Mouse (Mus musculus): ENCODE data around the gene Rftn2. TPM values are rescaled to one million over a fixed set of nuclear protein-coding genes. Genes with fewer than 3 reads are reported as not detected.

Rftn2 gene
- polyA plus RNA-seq, 1 experiment from 2014 or later, result 9.4 TPM

DNA sequence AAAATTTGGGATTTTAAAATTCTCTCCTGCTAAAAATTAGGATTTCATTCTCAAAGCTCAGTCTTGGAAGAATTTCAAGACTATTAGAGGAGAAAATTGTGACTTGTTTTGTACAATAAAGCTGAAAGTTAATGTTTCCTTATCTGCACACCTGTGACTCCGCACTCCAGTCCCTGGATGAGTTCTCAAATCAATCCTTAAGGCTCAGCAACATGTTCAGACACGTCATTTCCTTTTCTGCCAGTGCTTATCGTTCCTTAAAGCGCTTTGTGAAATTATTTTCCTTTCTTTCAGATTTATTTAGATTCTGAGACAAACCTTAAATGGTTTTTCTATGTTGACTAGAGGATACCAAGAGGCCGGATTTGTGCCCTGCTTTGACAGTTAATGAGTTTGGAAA lies 9.9 kb upstream of the Rftn2 start:
- Histone ChIP-seq H3K27ac (ENCODE audit: low read depth) (no peak overlapping the region), H3K4me2 (ENCODE audit: low read length) (peak overlapping the region; percentile 96), H3K27me3 (replicated peaks; ENCODE audit: control insufficient read depth, insufficient read depth, low read length) (no peaks in the 10 kb centered on the region), H3K9ac (ENCODE audit: low read length) (peak overlapping the region; percentile 36; the same call in 1 of the 2 replicates), H3K4me3 (ENCODE audit: low read depth, low read length) (peak overlapping the region; percentile 93), H3K4me1 (replicated peaks; ENCODE audit: control insufficient read depth, insufficient read depth, low read length) (peaks cover 16% of the 10 kb centered on the region), H3K36me3 (ENCODE audit: control insufficient read depth, insufficient read depth, low read length) (no peaks in the 10 kb centered on the region), H3K9me3 (ENCODE audit: control insufficient read depth, low read length) (no peaks in the 10 kb centered on the region)
- DNase-seq (ENCODE audit: low spot score) (peak; percentile 51), ATAC-seq (replicated peaks; ENCODE audit: low FRiP score, low TSS enrichment, low read depth) (0 out of 2 replicates have a peak, but pooled peaks have one; percentile 6)
- 32% methylated on average over 5 of the region's 5 CpGs for WGBS

DNA sequence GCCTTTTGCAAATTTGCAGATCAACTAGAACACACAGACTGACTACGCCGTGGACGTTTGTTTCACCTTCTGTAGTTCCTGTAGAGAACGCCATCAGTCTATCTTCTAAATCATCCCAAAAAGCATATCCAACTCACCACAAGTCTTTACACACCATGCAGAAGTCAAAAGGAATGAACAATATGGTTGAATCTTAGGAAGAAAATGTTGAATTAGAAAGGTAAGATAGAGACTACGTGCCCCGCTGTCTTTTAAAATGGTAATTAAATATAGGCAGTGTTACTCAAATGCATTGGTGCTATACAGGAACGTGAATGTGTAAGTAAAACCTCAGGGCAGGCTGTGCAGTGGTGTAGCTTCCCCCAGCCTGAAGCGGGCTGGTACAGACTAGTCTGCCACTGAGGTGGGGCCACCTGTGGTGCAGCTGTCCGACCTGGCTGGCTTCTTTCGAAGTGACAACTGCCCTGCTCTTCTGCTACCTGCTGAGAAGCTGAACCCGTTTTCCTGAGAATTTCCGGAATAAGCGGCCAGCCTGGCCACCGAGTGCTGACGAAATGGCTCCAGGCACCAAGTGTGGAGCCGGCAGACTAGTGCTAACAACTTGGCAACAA lies 8.4 kb upstream of the Rftn2 start:
- no peaks in the 10 kb centered on the region for H3K27me3 ChIP-seq (replicated peaks; ENCODE audit: control insufficient read depth, insufficient read depth, low read length)
- DNase-seq (ENCODE audit: low spot score), result peak; percentile 48
- no peak overlapping the region for H3K9ac ChIP-seq (ENCODE audit: low read length)
- H3K4me2 ChIP-seq (ENCODE audit: low read length), result no peak overlapping the region
- no peak overlapping the region for H3K4me3 ChIP-seq (ENCODE audit: low read depth, low read length)
- 65% methylated on average over 16 of the region's 16 CpGs for WGBS
- H3K4me1 ChIP-seq (replicated peaks; ENCODE audit: control insufficient read depth, insufficient read depth, low read length), result peaks cover 16% of the 10 kb centered on the region
- no peak overlapping the region for H3K27ac ChIP-seq (ENCODE audit: low read depth)
- no peaks in the 10 kb centered on the region for H3K9me3 ChIP-seq (ENCODE audit: control insufficient read depth, low read length)
- no peak for ATAC-seq (replicated peaks; ENCODE audit: low FRiP score, low TSS enrichment, low read depth)
- no peaks in the 10 kb centered on the region for H3K36me3 ChIP-seq (ENCODE audit: control insufficient read depth, insufficient read depth, low read length)

DNA sequence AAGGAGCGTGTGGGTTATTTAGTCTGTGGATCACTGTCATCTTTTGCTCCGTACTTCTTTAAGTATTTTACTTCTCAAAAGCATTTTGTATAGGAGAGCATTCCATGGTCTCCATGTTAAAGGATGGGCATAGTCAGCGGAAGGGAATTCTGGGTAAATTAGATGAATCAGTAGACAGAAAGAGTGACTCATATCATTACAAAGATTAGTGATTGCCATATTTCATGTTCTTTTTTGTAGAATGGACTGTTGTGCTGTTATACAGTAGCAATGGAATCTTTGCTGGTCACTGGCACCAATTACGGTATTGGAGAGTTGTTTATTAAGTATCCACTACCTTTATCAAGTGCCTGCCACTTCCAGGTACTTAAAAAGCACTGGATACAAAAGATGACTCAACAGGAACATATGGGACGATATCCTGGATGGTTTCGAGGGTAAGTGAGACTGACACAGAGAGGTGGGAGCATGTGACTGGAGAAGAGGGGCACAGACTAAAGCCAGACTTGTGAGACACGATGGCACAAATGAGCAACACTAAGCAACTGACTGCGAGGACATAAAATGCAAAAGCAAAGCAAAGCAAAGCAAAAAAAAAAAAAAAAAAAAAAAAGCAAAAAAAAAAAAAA lies 1.8 kb upstream of the Rftn2 start:
- no peaks in the 10 kb centered on the region for H3K36me3 ChIP-seq (ENCODE audit: control insufficient read depth, insufficient read depth, low read length)
- no peak overlapping the region for H3K9ac ChIP-seq (ENCODE audit: low read length)
- no peak overlapping the region for H3K27ac ChIP-seq (ENCODE audit: low read depth)
- ATAC-seq (replicated peaks; ENCODE audit: low FRiP score, low TSS enrichment, low read depth) (no peak), DNase-seq (ENCODE audit: low spot score) (peak; percentile 33)
- H3K9me3 ChIP-seq (ENCODE audit: control insufficient read depth, low read length), result no peaks in the 10 kb centered on the region
- no peak overlapping the region for H3K4me3 ChIP-seq (ENCODE audit: low read depth, low read length)
- 0 out of 2 replicates have a peak, but pooled peaks cover 4% of the 10 kb centered on the region for H3K4me1 ChIP-seq (replicated peaks; ENCODE audit: control insufficient read depth, insufficient read depth, low read length)
- H3K27me3 ChIP-seq (replicated peaks; ENCODE audit: control insufficient read depth, insufficient read depth, low read length), result no peaks in the 10 kb centered on the region
- H3K4me2 ChIP-seq (ENCODE audit: low read length), result no peak overlapping the region
- WGBS, result 85% methylated on average over 8 of the region's 8 CpGs

DNA sequence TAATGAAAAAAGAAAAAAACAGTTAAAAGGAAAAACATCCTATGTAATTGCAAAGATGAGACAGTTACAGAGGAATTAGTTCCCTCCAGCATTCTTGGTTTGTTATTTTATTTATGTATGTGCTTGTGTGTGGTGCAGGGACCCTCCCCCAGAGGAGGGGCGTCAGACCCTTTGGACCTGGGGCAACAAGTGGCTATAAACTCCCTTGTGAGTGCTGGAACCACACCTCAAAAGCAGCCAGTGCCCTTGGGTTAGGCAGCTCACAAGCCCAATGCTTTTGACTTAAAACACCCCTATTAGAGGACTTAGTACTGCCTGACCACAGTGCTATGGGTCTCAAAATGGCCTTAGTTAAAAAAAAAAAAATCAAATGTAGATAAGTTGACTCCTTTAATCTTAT lies 794 bp upstream of the Rftn2 start:
- no peak overlapping the region for H3K4me3 ChIP-seq (ENCODE audit: low read depth, low read length)
- H3K4me2 ChIP-seq (ENCODE audit: low read length), result no peak overlapping the region
- peaks cover 6% of the 10 kb centered on the region; the same call in 1 of the 2 replicates for H3K4me1 ChIP-seq (replicated peaks; ENCODE audit: control insufficient read depth, insufficient read depth, low read length)
- no peak overlapping the region for H3K27ac ChIP-seq (ENCODE audit: low read depth)
- ATAC-seq (replicated peaks; ENCODE audit: low FRiP score, low TSS enrichment, low read depth) (no peak), DNase-seq (ENCODE audit: low spot score) (peak; percentile 48)
- WGBS, result 30% methylated on average over 1 of the region's 1 CpGs
- no peak overlapping the region for H3K9ac ChIP-seq (ENCODE audit: low read length)
- H3K36me3 ChIP-seq (ENCODE audit: control insufficient read depth, insufficient read depth, low read length), result no peaks in the 10 kb centered on the region
- no peaks in the 10 kb centered on the region for H3K27me3 ChIP-seq (replicated peaks; ENCODE audit: control insufficient read depth, insufficient read depth, low read length)
- H3K9me3 ChIP-seq (ENCODE audit: control insufficient read depth, low read length), result no peaks in the 10 kb centered on the region

DNA sequence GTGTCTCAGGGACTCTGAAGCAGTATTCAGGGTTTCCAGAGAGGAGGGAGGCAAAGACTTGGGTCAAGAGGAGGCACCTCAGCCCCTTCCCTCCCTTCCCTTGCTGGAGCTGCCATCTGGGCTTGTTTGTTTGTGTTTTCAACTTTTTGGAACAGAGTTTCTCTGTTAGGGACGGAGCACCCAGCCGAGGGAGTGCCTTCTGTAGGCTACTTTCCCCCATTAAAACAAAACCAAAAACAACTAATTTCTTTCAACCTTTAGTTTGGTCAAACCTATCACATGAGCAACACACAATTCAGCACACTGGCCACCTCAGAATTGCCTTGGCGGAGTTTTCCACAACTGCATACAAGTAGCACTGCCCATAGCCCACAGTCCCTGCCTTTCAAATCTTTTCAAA lies 1.2 kb downstream of the Rftn2 start:
- Histone ChIP-seq H3K27me3 (replicated peaks; ENCODE audit: control insufficient read depth, insufficient read depth, low read length) (no peaks in the 10 kb centered on the region), H3K9ac (ENCODE audit: low read length) (peak overlapping the region; percentile 11; the same call in 1 of the 2 replicates), H3K27ac (ENCODE audit: low read depth) (no peak overlapping the region; the same call in 1 of the 2 replicates), H3K4me3 (ENCODE audit: low read depth, low read length) (peak overlapping the region; percentile 52), H3K9me3 (ENCODE audit: control insufficient read depth, low read length) (no peaks in the 10 kb centered on the region), H3K36me3 (ENCODE audit: control insufficient read depth, insufficient read depth, low read length) (no peaks in the 10 kb centered on the region), H3K4me2 (ENCODE audit: low read length) (peak overlapping the region; percentile 51), H3K4me1 (replicated peaks; ENCODE audit: control insufficient read depth, insufficient read depth, low read length) (peaks cover 13% of the 10 kb centered on the region; the same call in 1 of the 2 replicates)
- ATAC-seq (replicated peaks; ENCODE audit: low FRiP score, low TSS enrichment, low read depth), result no peak
- peak; percentile 61 for DNase-seq (ENCODE audit: low spot score)
- WGBS, result 33% methylated on average over 3 of the region's 3 CpGs

DNA sequence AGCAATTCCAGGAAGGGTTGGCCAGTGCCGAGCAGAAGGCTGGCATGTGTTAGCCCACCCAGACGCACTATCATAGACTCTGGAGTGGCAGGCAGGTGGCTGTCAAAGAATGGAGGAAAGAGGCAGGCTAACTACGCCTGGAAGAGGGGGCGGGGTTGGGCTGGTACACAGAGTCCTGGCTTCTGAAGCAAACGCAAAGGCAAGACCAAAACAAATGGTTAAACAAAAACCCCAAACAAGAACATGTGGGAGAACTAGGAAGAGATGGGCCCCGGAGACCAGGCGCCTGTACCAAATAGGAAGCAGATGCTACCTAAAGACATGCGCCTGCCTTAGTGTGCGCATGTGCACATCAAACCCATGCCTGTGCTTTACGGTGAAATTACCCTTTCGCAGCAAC lies 2.5 kb downstream of the Rftn2 start:
- no peak for ATAC-seq (replicated peaks; ENCODE audit: low FRiP score, low TSS enrichment, low read depth)
- Histone ChIP-seq H3K27me3 (replicated peaks; ENCODE audit: control insufficient read depth, insufficient read depth, low read length) (no peaks in the 10 kb centered on the region), H3K4me1 (replicated peaks; ENCODE audit: control insufficient read depth, insufficient read depth, low read length) (peaks cover 13% of the 10 kb centered on the region; the same call in 1 of the 2 replicates), H3K9ac (ENCODE audit: low read length) (no peak overlapping the region), H3K9me3 (ENCODE audit: control insufficient read depth, low read length) (no peaks in the 10 kb centered on the region), H3K4me2 (ENCODE audit: low read length) (peak overlapping the region; percentile 51), H3K27ac (ENCODE audit: low read depth) (no peak overlapping the region), H3K4me3 (ENCODE audit: low read depth, low read length) (0 out of 2 replicates have a peak overlapping the region, but pooled peaks have one; percentile 52), H3K36me3 (ENCODE audit: control insufficient read depth, insufficient read depth, low read length) (no peaks in the 10 kb centered on the region)
- peak; percentile 51 for DNase-seq (ENCODE audit: low spot score)
- 67% methylated on average over 11 of the region's 11 CpGs for whole genome bisulfite sequencing

DNA sequence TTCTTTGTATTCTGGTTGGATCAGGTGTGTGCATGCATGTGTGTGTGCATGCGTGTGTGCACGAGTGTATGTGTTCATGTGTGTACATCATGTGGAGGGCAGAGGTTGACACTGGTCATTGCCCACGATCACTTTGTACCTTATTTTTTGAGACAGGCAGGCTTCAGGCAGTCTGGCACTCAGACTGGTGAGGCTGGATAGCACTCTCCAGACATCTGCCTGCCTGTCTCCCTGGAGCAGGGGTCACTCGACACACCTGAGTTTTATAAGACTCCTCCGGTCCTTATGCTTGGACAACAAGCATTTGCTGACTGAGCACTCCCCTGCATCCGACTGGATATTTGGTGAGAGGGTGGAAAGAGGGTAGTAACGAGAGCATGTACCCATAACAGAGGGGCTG lies 3.6 kb downstream of the Rftn2 start:
- Histone ChIP-seq H3K4me2 (ENCODE audit: low read length) (no peak overlapping the region), H3K27ac (ENCODE audit: low read depth) (no peak overlapping the region), H3K27me3 (replicated peaks; ENCODE audit: control insufficient read depth, insufficient read depth, low read length) (no peaks in the 10 kb centered on the region), H3K4me3 (ENCODE audit: low read depth, low read length) (no peak overlapping the region), H3K36me3 (ENCODE audit: control insufficient read depth, insufficient read depth, low read length) (no peaks in the 10 kb centered on the region), H3K9me3 (ENCODE audit: control insufficient read depth, low read length) (no peaks in the 10 kb centered on the region), H3K9ac (ENCODE audit: low read length) (no peak overlapping the region), H3K4me1 (replicated peaks; ENCODE audit: control insufficient read depth, insufficient read depth, low read length) (peaks cover 13% of the 10 kb centered on the region; the same call in 1 of the 2 replicates)
- 87% methylated on average over 7 of the region's 7 CpGs for WGBS
- peak; percentile 36 for DNase-seq (ENCODE audit: low spot score)
- ATAC-seq (replicated peaks; ENCODE audit: low FRiP score, low TSS enrichment, low read depth), result no peak

DNA sequence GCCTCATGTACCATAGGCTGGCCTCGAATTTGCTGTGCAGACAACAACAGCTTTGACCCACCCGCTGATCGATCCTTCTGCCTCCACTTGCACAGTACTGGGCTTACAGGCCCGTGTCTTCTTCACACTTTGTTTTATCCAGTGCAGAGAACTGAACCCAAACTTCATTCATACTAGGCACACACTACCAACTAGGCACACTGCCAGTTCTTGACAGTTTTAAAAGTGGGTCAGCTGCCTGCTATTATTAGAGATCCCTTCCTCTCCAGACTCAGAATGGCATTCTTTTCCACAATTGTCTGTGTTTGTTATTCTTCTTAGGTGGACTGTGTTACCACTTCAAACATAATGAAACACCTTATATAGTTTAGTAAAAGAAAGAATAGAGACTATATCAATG lies 5.2 kb downstream of the Rftn2 start:
- 65% methylated on average over 4 of the region's 4 CpGs for WGBS
- Histone ChIP-seq H3K36me3 (ENCODE audit: control insufficient read depth, insufficient read depth, low read length) (no peaks in the 10 kb centered on the region), H3K4me1 (replicated peaks; ENCODE audit: control insufficient read depth, insufficient read depth, low read length) (peaks cover 13% of the 10 kb centered on the region; the same call in 1 of the 2 replicates), H3K9ac (ENCODE audit: low read length) (no peak overlapping the region), H3K27ac (ENCODE audit: low read depth) (no peak overlapping the region), H3K9me3 (ENCODE audit: control insufficient read depth, low read length) (no peaks in the 10 kb centered on the region), H3K4me2 (ENCODE audit: low read length) (no peak overlapping the region), H3K27me3 (replicated peaks; ENCODE audit: control insufficient read depth, insufficient read depth, low read length) (no peaks in the 10 kb centered on the region), H3K4me3 (ENCODE audit: low read depth, low read length) (no peak overlapping the region)
- ATAC-seq (replicated peaks; ENCODE audit: low FRiP score, low TSS enrichment, low read depth) (no peak), DNase-seq (ENCODE audit: low spot score) (no peak)

Data from intestine, embryonic 14.5 days (tissue).